Mouse (Mus musculus) hindbrain, embryonic 10.5 days (tissue): ENCODE data around the gene Elmod2. TPM values are rescaled to one million over a fixed set of nuclear protein-coding genes. Genes with fewer than 3 reads are reported as not detected.
A peak's percentile ranks its signal among the peaks of the same experiment; 100 is the strongest.
"Not testable (repeated sequence)": the region's sequence is repeated elsewhere in the genome, so short reads cannot be mapped to it uniquely, and the experiment has no call there.

Experiments
- DNase-seq: peaks from one replicate; pipeline ENCODE4 v3.0.0-alpha.2; 2017; ENCODE audit warnings: low spot score
- H3K27ac ChIP-seq: fragments of 300-500 bp; sonication (generic); 2 replicates; pipeline ENCODE4 v1.5.1; 2016; ENCODE audit warnings: mild to moderate bottlenecking, moderate library complexity
- H3K27me3 ChIP-seq: fragments of 300-500 bp; sonication (generic); 2 replicates; pipeline ENCODE4 v1.6.1; 2016; ENCODE audit warnings: mild to moderate bottlenecking; ENCODE audit not compliant: poor library complexity, insufficient read depth, severe bottlenecking
- H3K36me3 ChIP-seq: fragments of 300-500 bp; sonication (generic); 2 replicates; pipeline ENCODE4 v1.6.1; 2016; ENCODE audit warnings: mild to moderate bottlenecking, moderate library complexity
- H3K4me1 ChIP-seq: fragments of 300-500 bp; sonication (generic); replicated peaks from 2 replicates; pipeline ENCODE4 v1.6.1; 2016; ENCODE audit warnings: mild to moderate bottlenecking
- H3K4me3 ChIP-seq: fragments of 300-500 bp; sonication (generic); 2 replicates; pipeline ENCODE4 v1.5.1; 2016; ENCODE audit warnings: mild to moderate bottlenecking, moderate library complexity
- H3K9me3 ChIP-seq: fragments of 300-500 bp; sonication (generic); 2 replicates; pipeline ENCODE4 v1.6.1; 2016; ENCODE audit warnings: mild to moderate bottlenecking, moderate library complexity
- WGBS: fragments of 180-500 bp; shearing (Covaris S2); methylation state at CpG from one replicate; pipeline ENCODE4 v1.1.7; 2016; 5-methylcytosine and 5-hydroxymethylcytosine counted together
- polyA plus RNA-seq: library from polyadenylated mRNA; unstranded; fragments of >200 nt; fragmentation: Nextera tagmentation; extraction: Ambion mirVana; gene quantifications from 2 replicates; pipeline ENCODE4 v1.2.1, GENCODE M21; 2016

Elmod2 gene
- polyA plus RNA-seq, 1 experiment from 2014 or later: 15.6 TPM

GRCm38 (mm10) chr8:83322374-83322773 lies 9.9 kb downstream of the Elmod2 start:
- H3K36me3 ChIP-seq: peaks cover 72% of the 10 kb centered on the region
- WGBS: 91% methylated on average over 6 of the region's 6 CpGs

GRCm38 (mm10) chr8:83320543-83320942 lies 11.7 kb downstream of the Elmod2 start:
- Histone ChIP-seq H3K36me3 (peaks cover 80% of the 10 kb centered on the region), H3K9me3 (no peaks in the 10 kb centered on the region), H3K4me3 (no peak overlapping the region), H3K27me3 (no peaks in the 10 kb centered on the region), H3K4me1 (peaks cover 10% of the 10 kb centered on the region), H3K27ac (0 out of 2 replicates have a peak overlapping the region, but pooled peaks have one; percentile 29)
- WGBS: 44% methylated on average over 3 of the region's 3 CpGs
- peak; percentile 11 for DNase-seq

More at GRCm38 (mm10) chr8:83322374-83322773, 9.9 kb downstream of the Elmod2 start:
- H3K4me3 ChIP-seq: no peak overlapping the region
- H3K27me3 ChIP-seq: no peaks in the 10 kb centered on the region
- H3K9me3 ChIP-seq: no peaks in the 10 kb centered on the region
- no peak overlapping the region for H3K27ac ChIP-seq
- H3K4me1 ChIP-seq: peaks cover 7% of the 10 kb centered on the region
- no peak for DNase-seq

GRCm38 (mm10) chr8:83315691-83316090 lies 16.6 kb downstream of the Elmod2 start:
- DNase-seq: no peak
- peaks cover 8% of the 10 kb centered on the region for H3K4me1 ChIP-seq
- H3K4me3 ChIP-seq: no peak overlapping the region
- H3K36me3 ChIP-seq: peaks cover 61% of the 10 kb centered on the region
- no peaks in the 10 kb centered on the region for H3K9me3 ChIP-seq
- no peak overlapping the region for H3K27ac ChIP-seq
- WGBS: 43% methylated on average over 2 of the region's 2 CpGs
- H3K27me3 ChIP-seq: no peaks in the 10 kb centered on the region

- not testable (repeated sequence) for H3K4me3 ChIP-seq, H3K4me1 ChIP-seq, DNase-seq, H3K27ac ChIP-seq, H3K27me3 ChIP-seq, H3K9me3 ChIP-seq
- peaks cover 55% of the 10 kb centered on the region for H3K36me3 ChIP-seq
- WGBS: 80% methylated on average over 4 of the region's 4 CpGs
Observed at GRCm38 (mm10) chr8:83315084-83315483, 17.2 kb downstream of the Elmod2 start.

- 92% methylated on average over 6 of the region's 6 CpGs for WGBS
- H3K9me3 ChIP-seq: no peaks in the 10 kb centered on the region
Observed at GRCm38 (mm10) chr8:83309836-83310235, 22.4 kb downstream of the Elmod2 start.

GRCm38 (mm10) chr8:83304946-83305345 lies 27.3 kb downstream of the Elmod2 start:
- Histone ChIP-seq H3K4me3 (no peak overlapping the region), H3K4me1 (no peaks in the 10 kb centered on the region), H3K36me3 (no peaks in the 10 kb centered on the region), H3K9me3 (no peaks in the 10 kb centered on the region), H3K27me3 (no peaks in the 10 kb centered on the region), H3K27ac (no peak overlapping the region)
- WGBS: 78% methylated on average over 1 of the region's 1 CpGs
- no peak for DNase-seq

More at GRCm38 (mm10) chr8:83309836-83310235, 22.4 kb downstream of the Elmod2 start:
- H3K4me1 ChIP-seq: no peaks in the 10 kb centered on the region
- peaks cover 11% of the 10 kb centered on the region; the same call in 1 of the 2 replicates for H3K36me3 ChIP-seq
- no peak overlapping the region for H3K4me3 ChIP-seq
- H3K27ac ChIP-seq: no peak overlapping the region
- no peaks in the 10 kb centered on the region for H3K27me3 ChIP-seq
- no peak for DNase-seq

- Histone ChIP-seq H3K9me3 (no peaks in the 10 kb centered on the region), H3K36me3 (no peaks in the 10 kb centered on the region), H3K27ac (no peak overlapping the region), H3K4me1 (no peaks in the 10 kb centered on the region), H3K4me3 (no peak overlapping the region), H3K27me3 (no peaks in the 10 kb centered on the region)
- 52% methylated on average over 1 of the region's 1 CpGs for WGBS
- DNase-seq: no peak
Observed at GRCm38 (mm10) chr8:83300135-83300534, 32.2 kb downstream of the Elmod2 start.

GRCm38 (mm10) chr8:83297375-83297774 lies 34.9 kb downstream of the Elmod2 start:
- Histone ChIP-seq H3K9me3 (no peaks in the 10 kb centered on the region), H3K4me1 (no peaks in the 10 kb centered on the region), H3K27me3 (no peaks in the 10 kb centered on the region), H3K36me3 (no peaks in the 10 kb centered on the region), H3K4me3 (no peak overlapping the region), H3K27ac (no peak overlapping the region)
- 84% methylated on average over 4 of the region's 4 CpGs for WGBS
- no peak for DNase-seq

- peak; percentile 10 for DNase-seq
- peak within 1 kb of the TSS; percentile 43 for H3K4me3 ChIP-seq
- peaks cover 10% of the 10 kb centered on the region for H3K4me1 ChIP-seq
- H3K36me3 ChIP-seq: no peaks in the 10 kb centered on the region
- WGBS: 2% methylated on average over 20 of the region's 20 CpGs
- H3K9me3 ChIP-seq: no peaks in the 10 kb centered on the region
- peaks cover 34% of the 10 kb centered on the region for H3K27me3 ChIP-seq
- H3K27ac ChIP-seq: no peak within 1 kb of the TSS
Observed at GRCm38 (mm10) chr8:83290176-83290575, 42.1 kb downstream of the Elmod2 start, which contains the start of gene Ucp1. Gene Ucp1 (plus strand): TSS chr8:83290352.

- peaks cover 18% of the 10 kb centered on the region for H3K27me3 ChIP-seq
- 91% methylated on average over 8 of the region's 8 CpGs for WGBS
- no peak for DNase-seq
- no peaks in the 10 kb centered on the region for H3K36me3 ChIP-seq
- H3K27ac ChIP-seq: no peak overlapping the region
- H3K9me3 ChIP-seq: no peaks in the 10 kb centered on the region
- H3K4me1 ChIP-seq: peaks cover 8% of the 10 kb centered on the region
- no peak overlapping the region for H3K4me3 ChIP-seq
Observed at GRCm38 (mm10) chr8:83285391-83285790, 46.9 kb downstream of the Elmod2 start.

GRCm38 (mm10) chr8:83278431-83278830 lies 53.9 kb downstream of the Elmod2 start:
- Histone ChIP-seq H3K4me3 (no peak overlapping the region), H3K27ac (no peak overlapping the region), H3K4me1 (no peaks in the 10 kb centered on the region), H3K36me3 (0 out of 2 replicates have a peak, but pooled peaks cover 2% of the 10 kb centered on the region), H3K27me3 (no peaks in the 10 kb centered on the region), H3K9me3 (no peaks in the 10 kb centered on the region)
- DNase-seq: no peak
- 88% methylated on average over 6 of the region's 6 CpGs for WGBS

GRCm38 (mm10) chr8:83274470-83274869 lies 57.8 kb downstream of the Elmod2 start:
- Histone ChIP-seq H3K4me3 (no peak overlapping the region), H3K4me1 (no peaks in the 10 kb centered on the region), H3K27ac (no peak overlapping the region), H3K36me3 (peaks cover 28% of the 10 kb centered on the region), H3K27me3 (no peaks in the 10 kb centered on the region), H3K9me3 (no peaks in the 10 kb centered on the region)
- 58% methylated on average over 11 of the region's 11 CpGs for WGBS
- DNase-seq: no peak

- no peaks in the 10 kb centered on the region for H3K9me3 ChIP-seq
- 84% methylated on average over 10 of the region's 10 CpGs for WGBS
- no peaks in the 10 kb centered on the region for H3K27me3 ChIP-seq
- no peak for DNase-seq
- no peaks in the 10 kb centered on the region for H3K4me1 ChIP-seq
- peaks cover 41% of the 10 kb centered on the region for H3K36me3 ChIP-seq
- no peak overlapping the region for H3K27ac ChIP-seq
- H3K4me3 ChIP-seq: no peak overlapping the region
Observed at GRCm38 (mm10) chr8:83272464-83272863, 59.8 kb downstream of the Elmod2 start.

GRCm38 (mm10) chr8:83271172-83271571 lies 61.1 kb downstream of the Elmod2 start:
- Histone ChIP-seq H3K36me3 (peaks cover 53% of the 10 kb centered on the region), H3K9me3 (no peaks in the 10 kb centered on the region), H3K27ac (no peak overlapping the region), H3K4me3 (no peak overlapping the region), H3K4me1 (no peaks in the 10 kb centered on the region), H3K27me3 (no peaks in the 10 kb centered on the region)
- 96% methylated on average over 14 of the region's 14 CpGs for WGBS
- DNase-seq: no peak
